Mouse (Mus musculus): Measurements from ENCODE around the gene Cdc40.
"Not testable (repeated sequence)": the region's sequence is repeated elsewhere in the genome, so short reads cannot be mapped to it uniquely, and the experiment has no call there.

Gene Cdc40

DNA sequence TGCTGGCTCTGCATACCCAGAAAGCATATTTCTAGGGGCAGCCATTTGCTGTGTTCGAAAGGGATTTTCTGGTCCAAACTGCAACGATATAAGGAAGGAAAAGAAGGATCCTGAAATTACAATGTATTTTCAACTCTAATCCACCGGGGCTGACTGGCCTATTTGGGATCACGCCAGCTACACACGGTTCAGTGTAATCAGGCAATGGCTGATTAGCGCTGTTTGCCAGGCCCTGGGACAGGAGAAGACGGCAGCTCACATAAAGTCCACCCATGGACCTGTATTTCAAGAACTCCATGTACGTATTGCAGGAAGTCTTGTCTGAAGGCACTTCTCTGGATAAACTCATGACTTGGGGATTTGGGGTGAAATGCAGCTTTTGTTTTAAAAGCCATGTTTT lies 25.5 kb downstream of the Cdc40 start:
- no peak for DNase-seq (ENCODE audit: low spot score)

DNA sequence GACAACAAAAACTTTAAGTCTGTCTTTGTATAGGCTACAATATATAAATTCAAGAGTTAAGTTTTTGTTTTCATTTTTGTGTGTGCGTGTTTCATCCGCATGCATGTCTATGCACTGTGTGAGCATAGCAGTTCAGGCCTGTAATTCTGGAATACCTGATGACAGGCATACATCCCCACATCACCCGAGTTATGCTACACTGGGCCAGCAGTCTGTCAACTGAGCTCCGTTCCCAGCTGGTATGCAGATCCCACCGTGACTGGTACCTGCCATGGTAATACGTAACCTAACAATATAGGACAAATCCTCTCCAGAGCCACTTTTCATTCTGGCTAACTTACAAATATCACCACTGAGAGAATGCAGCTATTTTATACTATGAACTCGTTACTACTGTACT lies 26.4 kb downstream of the Cdc40 start:
- DNase-seq (ENCODE audit: low spot score), result no peak

DNA sequence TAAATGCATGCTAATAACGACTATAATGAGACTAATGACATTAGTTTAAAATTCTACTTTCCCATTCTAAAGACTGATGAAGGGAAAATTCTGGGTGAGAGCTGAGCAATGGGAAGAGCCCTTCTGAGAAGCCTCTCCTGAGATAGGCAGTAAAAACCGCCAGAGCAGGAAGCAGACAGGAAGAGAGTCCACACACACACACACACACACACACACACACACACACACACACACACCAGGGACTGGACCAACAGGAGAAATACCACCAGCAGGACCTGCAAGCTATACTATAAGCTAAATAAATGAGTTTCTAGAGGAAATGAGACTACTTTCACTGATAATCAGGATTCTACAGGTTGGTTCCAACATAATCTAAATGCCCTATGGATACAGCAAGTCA lies 27.5 kb downstream of the Cdc40 start:
- no peak for DNase-seq (ENCODE audit: low spot score)

DNA sequence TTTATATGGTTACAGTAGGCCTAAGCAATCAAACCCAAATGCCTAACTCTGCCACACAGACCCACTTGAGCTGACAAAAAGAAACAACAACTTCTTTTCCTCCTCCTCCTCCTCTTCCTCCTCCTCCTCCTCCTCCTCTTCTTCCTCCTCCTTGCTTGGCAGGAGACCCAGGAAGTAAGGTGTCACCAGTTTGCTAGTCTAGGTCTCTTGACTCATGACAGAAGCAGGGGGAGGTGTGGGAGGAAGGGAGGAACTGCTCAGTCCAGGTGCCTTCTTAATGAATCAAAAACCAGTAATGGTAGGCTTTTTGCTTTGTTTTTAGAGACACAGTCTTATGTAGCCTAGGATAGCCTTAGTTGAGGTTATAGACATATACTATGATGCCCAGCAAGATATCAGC lies 32.0 kb downstream of the Cdc40 start:
- no peak for DNase-seq (ENCODE audit: low spot score)

- no peak for DNase-seq (ENCODE audit: low spot score)
These were observed 32.5 kb downstream of the Cdc40 start for GRCm38 (mm10) chr10:40850644-40851043.

- DNase-seq (ENCODE audit: low spot score), result no peak
These were observed 35.8 kb downstream of the Cdc40 start for GRCm38 (mm10) chr10:40847176-40847874.

- no peak for DNase-seq (ENCODE audit: low spot score)
These were observed 37.5 kb downstream of the Cdc40 start for GRCm38 (mm10) chr10:40845626-40846025.

- no peak for DNase-seq (ENCODE audit: low spot score)
These were observed 38.6 kb downstream of the Cdc40 start for GRCm38 (mm10) chr10:40844546-40844945.

- no peak for DNase-seq (ENCODE audit: low spot score)
These were observed 39.3 kb downstream of the Cdc40 start for GRCm38 (mm10) chr10:40843841-40844240.

DNA sequence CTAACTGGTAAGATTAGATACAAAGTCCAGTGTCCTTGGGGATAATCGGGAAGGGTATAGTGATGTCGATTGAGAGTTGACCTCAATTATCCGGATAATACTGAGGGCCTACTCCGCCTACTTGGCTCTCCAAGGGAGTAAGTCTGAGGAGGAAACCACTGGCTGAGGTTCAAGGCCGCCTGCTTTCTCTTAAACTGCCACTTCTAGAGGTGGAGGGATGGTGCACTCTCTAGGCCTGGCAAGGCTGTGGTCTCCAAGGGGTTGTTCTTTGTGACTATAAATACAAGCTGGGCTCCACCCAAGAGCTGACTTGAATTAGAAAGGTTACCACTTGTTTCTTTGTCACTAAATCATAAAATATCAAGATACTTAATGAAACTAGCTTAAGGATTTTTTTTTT lies 43.0 kb downstream of the Cdc40 start:
- DNase-seq (ENCODE audit: low spot score), result no peak

DNA sequence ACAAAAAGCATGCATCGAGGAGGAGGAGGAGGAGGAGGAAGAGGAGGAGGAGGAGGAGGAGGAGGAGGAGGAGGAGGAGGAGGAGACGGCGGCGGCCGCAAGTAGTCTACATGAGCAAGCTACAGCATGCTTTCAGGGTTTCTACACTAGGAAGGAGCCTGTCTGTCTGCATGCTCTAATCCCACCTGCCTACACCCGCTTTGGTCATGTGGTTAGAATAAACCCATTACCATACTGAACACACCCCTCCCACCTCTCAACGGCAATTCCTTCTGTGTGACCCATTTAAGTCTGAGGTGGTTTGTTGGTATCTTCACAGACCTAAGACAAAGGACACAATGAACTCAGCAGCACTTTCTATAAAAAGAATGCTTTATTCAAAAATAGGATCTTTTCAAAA lies 51.8 kb downstream of the Cdc40 start:
- no peak for DNase-seq (ENCODE audit: low spot score)

GRCm38 (mm10) chr10:40830312-40830711 lies 52.8 kb downstream of the Cdc40 start:
- no peak for DNase-seq (ENCODE audit: low spot score)

DNA sequence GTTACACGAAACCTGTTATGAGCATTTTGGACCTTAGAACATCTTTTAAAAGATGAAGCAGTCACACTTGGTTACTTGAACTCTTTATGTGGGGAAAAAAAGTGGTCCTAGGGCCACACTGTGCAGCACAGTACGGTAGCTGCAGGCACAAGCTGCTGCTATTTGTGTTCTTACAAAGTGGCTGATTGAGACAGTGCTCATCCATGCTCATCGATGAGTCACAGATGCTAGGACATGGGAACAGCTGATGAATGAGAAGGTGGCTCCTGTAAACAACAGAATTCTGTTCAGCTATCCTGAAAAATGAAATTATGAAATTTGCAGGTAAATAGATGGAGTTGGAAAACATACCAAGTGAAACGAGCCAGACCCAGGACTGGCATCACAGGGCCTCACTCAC lies 55.4 kb downstream of the Cdc40 start:
- DNase-seq (ENCODE audit: low spot score), result no peak

- no peak for DNase-seq (ENCODE audit: low spot score)
These were observed 57.2 kb downstream of the Cdc40 start for GRCm38 (mm10) chr10:40825952-40826351.

GRCm38 (mm10) chr10:40816471-40816870 lies 66.6 kb downstream of the Cdc40 start:
- no peak for DNase-seq (ENCODE audit: low spot score)

DNA sequence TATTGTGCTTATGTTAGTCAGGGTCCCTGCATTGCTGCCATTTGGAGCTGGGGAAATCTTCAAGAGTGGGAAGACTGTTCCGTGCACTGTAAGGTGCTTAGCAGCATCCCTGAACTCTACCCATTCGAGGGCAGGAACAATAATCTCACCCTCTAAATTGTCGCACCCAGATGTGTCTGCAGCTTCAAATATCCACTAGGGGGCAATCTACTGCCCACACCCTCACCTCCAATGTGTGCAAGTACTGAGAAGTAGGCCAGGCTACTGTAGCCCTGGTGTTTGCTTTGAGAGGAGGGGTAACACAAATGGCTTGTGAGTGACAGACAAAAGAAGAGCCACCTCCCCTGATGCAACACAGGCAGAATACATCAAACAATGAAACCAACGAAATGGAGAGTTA lies 69.5 kb downstream of the Cdc40 start:
- DNase-seq (ENCODE audit: low spot score), result no peak

DNA sequence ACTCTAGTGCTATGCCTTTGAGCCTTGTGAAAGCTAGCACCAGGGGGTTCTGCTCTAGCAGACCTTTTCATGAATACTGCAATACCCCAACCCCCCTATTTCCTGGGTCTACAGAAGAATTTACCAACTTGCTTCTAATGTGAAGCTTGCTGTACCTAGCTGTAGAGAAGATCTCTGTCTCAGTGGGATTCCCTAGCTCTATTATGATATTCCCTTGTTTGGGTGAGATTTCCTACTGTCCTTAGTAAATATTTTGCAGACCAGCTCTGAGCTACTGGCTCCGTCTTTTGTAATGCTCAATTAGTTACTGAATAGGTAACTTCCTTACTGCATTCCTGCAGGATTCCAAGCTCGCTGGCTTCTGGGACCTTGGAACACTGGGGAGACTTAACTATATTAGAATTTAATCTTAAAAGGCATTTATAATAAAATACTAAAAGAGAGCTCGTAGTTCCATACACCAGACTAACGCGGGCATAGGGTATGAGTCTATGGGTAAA lies 73.7 kb downstream of the Cdc40 start:
- DNase-seq (ENCODE audit: low spot score), result not testable (repeated sequence)

- no peak for DNase-seq (ENCODE audit: low spot score)
These were observed 76.9 kb downstream of the Cdc40 start for GRCm38 (mm10) chr10:40806221-40806620.

DNA sequence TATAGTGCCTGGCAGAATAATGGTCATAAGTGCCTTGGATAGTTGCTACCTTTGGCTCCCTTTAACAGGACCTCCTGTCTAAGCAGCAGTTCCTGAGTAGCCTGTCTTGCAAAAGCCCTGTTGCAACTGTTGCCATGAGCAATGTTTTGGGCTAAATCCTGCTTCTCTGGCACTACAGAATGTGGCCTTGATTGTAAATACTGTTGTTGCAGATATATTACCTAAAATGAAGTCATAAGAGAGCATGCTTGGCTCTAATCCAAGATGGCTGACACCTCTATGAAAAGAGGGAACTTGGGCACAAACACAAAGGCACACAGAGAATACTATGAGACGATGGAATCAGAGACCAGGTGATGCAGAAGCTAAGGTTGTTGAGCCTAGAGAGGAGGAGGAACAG lies 77.9 kb downstream of the Cdc40 start:
- no peak for DNase-seq (ENCODE audit: low spot score)

DNA sequence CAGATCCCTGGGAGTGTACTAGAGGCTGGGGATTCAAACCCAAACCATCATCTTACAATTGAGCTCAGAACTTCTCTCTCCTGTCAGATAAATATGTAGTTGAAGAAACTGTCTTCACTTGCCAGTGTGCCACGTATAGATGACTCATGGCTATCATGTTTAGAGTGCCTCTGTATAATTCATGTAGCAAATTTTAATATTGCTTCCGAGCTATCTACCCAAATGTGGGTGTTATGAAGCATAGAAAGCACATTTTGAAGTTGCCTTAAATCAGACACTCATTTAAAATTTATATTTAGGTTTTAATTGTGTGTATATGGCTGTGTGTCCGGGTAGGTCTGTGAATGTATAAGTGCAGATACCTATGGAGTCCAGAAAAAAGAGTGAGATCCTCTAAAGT lies 91.0 kb downstream of the Cdc40 start:
- DNase-seq (ENCODE audit: low spot score), result no peak

DNA sequence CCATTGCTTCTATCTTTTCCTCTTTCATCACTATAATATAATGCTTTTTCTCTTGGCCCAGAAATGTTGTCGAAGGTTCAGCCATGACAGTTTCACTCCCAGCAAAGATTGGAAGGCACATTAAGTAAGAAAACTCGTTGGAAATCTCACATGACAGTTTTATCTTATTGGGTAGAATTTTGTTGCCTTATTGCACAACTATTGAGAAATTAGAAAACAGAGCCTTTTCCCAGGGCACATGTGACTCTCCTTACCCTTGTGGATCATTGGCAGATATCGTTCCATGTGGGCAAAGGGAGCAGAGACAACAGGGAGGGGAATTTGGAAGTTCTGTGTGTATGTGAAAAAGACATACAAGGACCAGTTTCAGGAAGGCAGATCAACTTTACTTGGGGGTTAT lies 92.7 kb downstream of the Cdc40 start:
- no peak for DNase-seq (ENCODE audit: low spot score)

All from T-cell, adult 2 months (primary cell).